Mouse (Mus musculus): ENCODE data around the gene Atg16l2. TPM values are rescaled to one million over a fixed set of nuclear protein-coding genes. Genes with fewer than 3 reads are reported as not detected.

Gene Atg16l2
- polyA plus RNA-seq, 1 experiment from 2014 or later = 17.1 TPM

Other genes starting within 250 kb of the Atg16l2 start
- 17.4 and 18.4 TPM in 2 replicates for gene Fchsd2, start 209.4 kb downstream of the Atg16l2 start, polyA plus RNA-seq (2015; fragmentation: Nextera tagmentation; extraction: Ambion mirVana)
- 27.7 and 30.0 TPM in 2 replicates for gene Stard10, start 14.8 kb upstream of the Atg16l2 start, polyA plus RNA-seq (2015; fragmentation: Nextera tagmentation; extraction: Ambion mirVana)
- 85.0 and 85.6 TPM in 2 replicates for gene Arap1, start 45.8 kb upstream of the Atg16l2 start, polyA plus RNA-seq (2015; fragmentation: Nextera tagmentation; extraction: Ambion mirVana)
- gene Gm45837, start 108.6 kb upstream of the Atg16l2 start, polyA plus RNA-seq (2015; fragmentation: Nextera tagmentation; extraction: Ambion mirVana) = 3.6 and 12.5 TPM in 2 replicates
- gene Pde2a, start 119.4 kb upstream of the Atg16l2 start, polyA plus RNA-seq (2015; fragmentation: Nextera tagmentation; extraction: Ambion mirVana) = 13.6 and 14.5 TPM in 2 replicates